Mouse (Mus musculus) bone marrow macrophage, adult 2 months (primary cell): Measurements from ENCODE around the gene Zmynd12.

Source experiments
- CTCF ChIP-seq: IDR thresholded peaks from 2 replicates; pipeline ENCODE4 v1.5.1; 2012; ENCODE audit warnings: low read depth, mild to moderate bottlenecking, low read length, moderate library complexity
- POLR2A ChIP-seq: IDR thresholded peaks from 2 replicates; pipeline ENCODE4 v1.6.1; 2012; ENCODE audit warnings: mild to moderate bottlenecking, low read depth, low read length, borderline replicate concordance

DNA sequence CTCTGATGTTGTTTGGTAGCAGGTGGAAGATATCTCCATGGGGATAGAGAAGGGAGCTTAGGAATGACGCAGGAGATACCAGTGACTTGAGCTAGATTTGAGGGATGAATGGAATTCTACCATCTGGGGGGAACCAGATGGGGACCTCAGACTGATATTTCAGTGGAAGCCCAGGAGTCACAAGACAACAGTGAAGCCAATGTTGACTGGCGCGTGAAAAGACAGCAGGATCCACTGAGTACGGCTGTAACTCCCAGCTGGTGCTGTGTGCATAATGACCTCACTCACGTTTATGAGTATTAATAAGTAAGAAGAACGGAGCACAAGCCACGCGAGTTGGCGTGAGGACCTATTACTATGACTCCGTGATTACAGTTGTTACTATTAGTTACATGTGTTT, 67.1 kb downstream of the Zmynd12 start:
- TF ChIP-seq POLR2A, result no peak
- TF ChIP-seq CTCF, result no peak
